In genomic region chr7:80582821-80583451, GRCm38 (mm10) we compare ENCODE assay signal across 9 mouse cellular contexts. TPM values are rescaled to one million over a fixed set of nuclear protein-coding genes. Genes with fewer than 3 reads are reported as not detected.
A peak's percentile ranks its signal among the peaks of the same experiment; 100 is the strongest.
DNase-seq lines count a peak whose midpoint lies in the region; ATAC-seq lines count a peak whose summit lies in the region.
"Had no signal": no experiment of that assay in that cellular context is flagged by ENCODE, and none has a peak within 500 bp of the region (broad histone marks: within the 10 kb centered on the region; RNA-seq: fewer than 3 reads in every experiment).

No protein-coding gene starts in this region.

- no peaks in the 10 kb centered on the region for H3K27me3 ChIP-seq in liver, embryonic 11.5 days (replicated peaks; ENCODE audit: control insufficient read depth, insufficient read depth, low read length)
- 0 out of 2 replicates have a peak, but pooled peaks cover 5% of the 10 kb centered on the region for H3K27me3 ChIP-seq in heart, embryonic 13.5 days (replicated peaks)
- H3K27me3 ChIP-seq: Patski had no signal

- no peak for DNase-seq in liver, embryonic 11.5 days (ENCODE audit: low spot score)
- no peak for DNase-seq in liver
- DNase-seq in kidney, postnatal 36 days: peak; percentile 61 to 67
- DNase-seq in frontal cortex, postnatal 36 days (ENCODE audit: low spot score in 2 of 2): no peak
- no peak for DNase-seq in right cerebral cortex, adult 18-20 months
- DNase-seq in right cerebral cortex, postnatal 4 days: no peak

- H3K4me3 ChIP-seq in liver, embryonic 11.5 days (ENCODE audit: low read depth, low read length): no peak overlapping the region
- no peak overlapping the region for H3K4me3 ChIP-seq in heart, embryonic 13.5 days

- peak overlapping the region; percentile 44 for H3K4me2 ChIP-seq in liver, embryonic 11.5 days
- peak overlapping the region; percentile 27 for H3K4me2 ChIP-seq in heart, embryonic 13.5 days

- no peak for ATAC-seq in liver, embryonic 11.5 days (replicated peaks; ENCODE audit: low FRiP score)
- no peak for ATAC-seq in heart, embryonic 13.5 days (ENCODE audit: extremely low read depth, insufficient number of reproducible peaks, low FRiP score, low TSS enrichment)
- ATAC-seq in megakaryocyte-erythroid progenitor cell, adult 5-6 weeks (replicated peaks; ENCODE audit: low FRiP score, low TSS enrichment, poor library complexity, severe bottlenecking): peak; percentile 50; the same call in 1 of the 2 replicates
- ATAC-seq: Patski had no signal

- no peaks in the 10 kb centered on the region for H3K9me3 ChIP-seq in liver, embryonic 11.5 days (ENCODE audit: control insufficient read depth, low read length)
- H3K9me3 ChIP-seq in heart, embryonic 13.5 days: no peaks in the 10 kb centered on the region

- H3K4me1 ChIP-seq in liver, embryonic 11.5 days (replicated peaks; ENCODE audit: control insufficient read depth, insufficient read depth, low read length): peaks cover 6% of the 10 kb centered on the region; the same call in 1 of the 2 replicates
- peaks cover 24% of the 10 kb centered on the region for H3K4me1 ChIP-seq in heart, embryonic 13.5 days

- H3K27ac ChIP-seq in liver, embryonic 11.5 days (ENCODE audit: low read depth, low read length): no peak overlapping the region
- peak overlapping the region; percentile 54 for H3K27ac ChIP-seq in heart, embryonic 13.5 days (replicated peaks)

- WGBS in liver, embryonic 11.5 days: 49% methylated on average over 20 of the region's 20 CpGs
- 62% methylated on average over 20 of the region's 20 CpGs for WGBS in heart, embryonic 13.5 days

- no peaks in the 10 kb centered on the region; the same call in 1 of the 2 replicates for H3K36me3 ChIP-seq in liver, embryonic 11.5 days (ENCODE audit: control insufficient read depth, insufficient read depth, low read length)
- no peaks in the 10 kb centered on the region for H3K36me3 ChIP-seq in heart, embryonic 13.5 days

- H3K9ac ChIP-seq in liver, embryonic 11.5 days (ENCODE audit: low read depth, low read length): no peak overlapping the region
- H3K9ac ChIP-seq in heart, embryonic 13.5 days: peak overlapping the region; percentile 40; the same call in 1 of the 2 replicates

RNA-seq across cellular contexts. Expression of gene Blm, which starts 48.0 kb away (rescaled TPM):
- polyA plus RNA-seq in liver, embryonic 11.5 days (2014; fragmentation: Nextera tagmentation; extraction: Ambion mirVana): 54.8 and 58.3 TPM in 2 replicates
- 16.4 and 17.1 TPM in 2 replicates for polyA plus RNA-seq in heart, embryonic 13.5 days (2015; fragmentation: Nextera tagmentation; extraction: Ambion mirVana)
- total RNA-seq in megakaryocyte-erythroid progenitor cell, adult 5-6 weeks (2014; fragmentation: Nextera tagmentation): 110 and 139 TPM in 2 replicates
- total RNA-seq in megakaryocyte-erythroid progenitor cell, adult 5-6 weeks (2017): 72.4 and 78.2 TPM in 2 replicates

Comparison
In these comparisons a context has a peak if more than half of its experiments do, and no peak if none do; other contexts are left out.
1. DNase-seq: peak in kidney, postnatal 36 days (2 of 2); none in liver, embryonic 11.5 days (single experiment), liver (single experiment), frontal cortex, postnatal 36 days (0 of 2), right cerebral cortex, adult 18-20 months (single experiment) and right cerebral cortex, postnatal 4 days (single experiment).